In genomic region chr4:120188204-120188603, GRCm38 (mm10) we compare ENCODE assay signal across 19 mouse cellular contexts. TPM values are rescaled to one million over a fixed set of nuclear protein-coding genes. Genes with fewer than 3 reads are reported as not detected.
DNase-seq lines count a peak whose midpoint lies in the region; ATAC-seq and TF ChIP-seq lines count a peak whose summit lies in the region.
"Had no signal": no experiment of that assay in that cellular context is flagged by ENCODE, and none has a peak within 500 bp of the region (broad histone marks: within the 10 kb centered on the region; RNA-seq: fewer than 3 reads in every experiment).

No protein-coding gene starts in this region.

- DNase-seq in cerebellum, adult 11 months: no peak
- no peak for DNase-seq in hindbrain, embryonic 14.5 days (ENCODE audit: low spot score)
- peak; percentile 6 for DNase-seq in neural tube, embryonic 11.5 days (ENCODE audit: low spot score)
- DNase-seq in neural tube, embryonic 10.5 days (ENCODE audit: extremely low spot score, low spot score): no peak
- DNase-seq in kidney, postnatal 4 days: no peak
- DNase-seq: kidney, adult 11 months; thymus, adult 18-20 months; thymus, postnatal 36 days had no signal

- no peak overlapping the region for H3K4me3 ChIP-seq in hindbrain, embryonic 12.5 days
- H3K4me3 ChIP-seq in hindbrain, embryonic 14.5 days (replicated peaks; ENCODE audit: low read length): no peak overlapping the region
- H3K4me3 ChIP-seq in neural tube, embryonic 11.5 days (ENCODE audit: low read depth, low read length): no peak overlapping the region
- no peak overlapping the region for H3K4me3 ChIP-seq in myocyte
- H3K4me3 ChIP-seq: embryonic facial prominence, embryonic 15.5 days; heart, embryonic 12.5 days; left cerebral cortex, adult 2 months; lung, embryonic 15.5 days; neural tube, embryonic 12.5 days had no signal

- 88% methylated on average over 6 of the region's 6 CpGs for WGBS in hindbrain, embryonic 12.5 days
- 81% methylated on average over 6 of the region's 6 CpGs for WGBS in hindbrain, embryonic 14.5 days
- WGBS in neural tube, embryonic 11.5 days: 83% methylated on average over 6 of the region's 6 CpGs

- H3K36me3 ChIP-seq in hindbrain, embryonic 12.5 days: no peaks in the 10 kb centered on the region
- no peaks in the 10 kb centered on the region for H3K36me3 ChIP-seq in hindbrain, embryonic 14.5 days (replicated peaks; ENCODE audit: control insufficient read depth, insufficient read depth)
- no peaks in the 10 kb centered on the region for H3K36me3 ChIP-seq in neural tube, embryonic 11.5 days (ENCODE audit: control insufficient read depth, insufficient read depth, low read length)
- no peaks in the 10 kb centered on the region for H3K36me3 ChIP-seq in myocyte (ENCODE audit: control insufficient read depth, insufficient read depth)
- H3K36me3 ChIP-seq: embryonic facial prominence, embryonic 15.5 days; heart, embryonic 12.5 days; lung, embryonic 15.5 days; neural tube, embryonic 12.5 days had no signal

- H3K4me2 ChIP-seq in hindbrain, embryonic 12.5 days (replicated peaks): no peak overlapping the region
- H3K4me2 ChIP-seq in hindbrain, embryonic 14.5 days (replicated peaks): no peak overlapping the region
- H3K4me2 ChIP-seq in neural tube, embryonic 11.5 days (ENCODE audit: low read depth): no peak overlapping the region
- H3K4me2 ChIP-seq in myocyte (ENCODE audit: low read depth): peak overlapping the region; percentile 68
- H3K4me2 ChIP-seq: embryonic facial prominence, embryonic 15.5 days; heart, embryonic 12.5 days; lung, embryonic 15.5 days; neural tube, embryonic 12.5 days had no signal

- peak; percentile 12; the same call in 1 of the 2 replicates for ATAC-seq in cerebellum, adult (ENCODE audit: insufficient number of reproducible peaks, low FRiP score, low TSS enrichment)
- peak; percentile 23; the same call in 1 of the 2 replicates for ATAC-seq in hindbrain, embryonic 12.5 days (ENCODE audit: low FRiP score)
- no peak for ATAC-seq in hindbrain, embryonic 14.5 days (ENCODE audit: low FRiP score)
- no peak for ATAC-seq in neural tube, embryonic 11.5 days (ENCODE audit: insufficient read depth, low FRiP score, low TSS enrichment)
- ATAC-seq: CD4-positive, CD25-positive, alpha-beta regulatory T cell, adult 4 months had no signal

- H3K79me2 ChIP-seq in myocyte (ENCODE audit: control insufficient read depth, insufficient read depth): no peaks in the 10 kb centered on the region

- H3K27me3 ChIP-seq in hindbrain, embryonic 12.5 days: peaks cover 3% of the 10 kb centered on the region; the same call in 1 of the 2 replicates
- H3K27me3 ChIP-seq in hindbrain, embryonic 14.5 days (ENCODE audit: control insufficient read depth, insufficient read depth, low read length): 0 out of 2 replicates have a peak, but pooled peaks cover 5% of the 10 kb centered on the region
- H3K27me3 ChIP-seq in neural tube, embryonic 11.5 days (ENCODE audit: control insufficient read depth, insufficient read depth, low read length): no peaks in the 10 kb centered on the region
- H3K27me3 ChIP-seq in myocyte (ENCODE audit: control insufficient read depth, insufficient read depth, insufficient read length): no peaks in the 10 kb centered on the region
- H3K27me3 ChIP-seq: embryonic facial prominence, embryonic 15.5 days; lung, embryonic 15.5 days; neural tube, embryonic 12.5 days had no signal

- H3K27ac ChIP-seq in hindbrain, embryonic 12.5 days: no peak overlapping the region
- no peak overlapping the region for H3K27ac ChIP-seq in hindbrain, embryonic 14.5 days
- H3K27ac ChIP-seq in neural tube, embryonic 11.5 days (ENCODE audit: low read depth, low read length): no peak overlapping the region
- H3K27ac ChIP-seq: embryonic facial prominence, embryonic 15.5 days; kidney, postnatal 0 days; left cerebral cortex, adult 2 months; liver, embryonic 14.5 days; lung, embryonic 15.5 days; neural tube, embryonic 12.5 days had no signal

- H3K4me1 ChIP-seq in hindbrain, embryonic 12.5 days: peaks cover 19% of the 10 kb centered on the region
- peaks cover 11% of the 10 kb centered on the region; the same call in 1 of the 2 replicates for H3K4me1 ChIP-seq in hindbrain, embryonic 14.5 days (replicated peaks; ENCODE audit: control insufficient read depth, insufficient read depth, low read length)
- peaks cover 5% of the 10 kb centered on the region; the same call in 1 of the 2 replicates for H3K4me1 ChIP-seq in neural tube, embryonic 11.5 days (ENCODE audit: control insufficient read depth, insufficient read depth, low read length)

- TF ChIP-seq POLR2A in myocyte (IDR thresholded peaks at IDR 0.05; ENCODE audit: insufficient read length, low read depth): no peak

- H3K9me3 ChIP-seq in hindbrain, embryonic 12.5 days (replicated peaks): no peaks in the 10 kb centered on the region
- H3K9me3 ChIP-seq in hindbrain, embryonic 14.5 days (ENCODE audit: control insufficient read depth, low read length): no peaks in the 10 kb centered on the region
- no peaks in the 10 kb centered on the region for H3K9me3 ChIP-seq in neural tube, embryonic 11.5 days (ENCODE audit: control insufficient read depth, low read length)
- H3K9me3 ChIP-seq: embryonic facial prominence, embryonic 15.5 days; heart, embryonic 12.5 days; lung, embryonic 15.5 days; neural tube, embryonic 12.5 days had no signal

- no peak overlapping the region for H3K9ac ChIP-seq in hindbrain, embryonic 12.5 days
- H3K9ac ChIP-seq in hindbrain, embryonic 14.5 days: no peak overlapping the region
- no peak overlapping the region for H3K9ac ChIP-seq in neural tube, embryonic 11.5 days (ENCODE audit: low read length)
- H3K9ac ChIP-seq: embryonic facial prominence, embryonic 15.5 days; heart, embryonic 12.5 days; liver, embryonic 14.5 days; lung, embryonic 15.5 days; neural tube, embryonic 12.5 days had no signal

- H3ac ChIP-seq in myocyte (ENCODE audit: control insufficient read depth, insufficient read length): no peak overlapping the region

TF ChIP-seq in myocyte, 11 proteins besides CTCF, POLR2A, EP300 and RAD21:
- TF ChIP-seq MAX (IDR thresholded peaks at IDR 0.05; ENCODE audit: low read depth) (no peak), USF1 (IDR thresholded peaks at IDR 0.05; ENCODE audit: low read depth) (peak; percentile 69), REST (IDR thresholded peaks at IDR 0.05; ENCODE audit: insufficient read depth, insufficient read length) (no peak)

RNA-seq across cellular contexts. Expression of gene Edn2, which starts 27.2 kb away (rescaled TPM):
- not detected in 2 replicates for polyA plus RNA-seq in hindbrain, embryonic 12.5 days (2016; fragmentation: Nextera tagmentation; extraction: Ambion mirVana)
- not detected in 2 replicates for polyA plus RNA-seq in hindbrain, embryonic 14.5 days (2014; fragmentation: Nextera tagmentation; extraction: Ambion mirVana)
- polyA plus RNA-seq in neural tube, embryonic 11.5 days (2014; fragmentation: Nextera tagmentation; extraction: Ambion mirVana): not detected in 2 replicates
- polyA plus RNA-seq in myocyte (2012; fragmentation: generic; extraction: Trizol): not detected
- polyA plus RNA-seq: CD4-positive, CD25-positive, alpha-beta regulatory T cell, adult 4 months; kidney, postnatal 0 days; neural tube, embryonic 12.5 days had no signal

Comparison
In these comparisons a context has a peak if more than half of its experiments do, and no peak if none do; other contexts are left out.
1. ATAC-seq: peak in cerebellum, adult (single experiment) and hindbrain, embryonic 12.5 days (single experiment); none in hindbrain, embryonic 14.5 days (single experiment) and neural tube, embryonic 11.5 days (single experiment).